Mouse (Mus musculus) cortical plate, adult 2 months (tissue): ENCODE measurements around the gene Cbx4.

Source experiments
- CTCF ChIP-seq: fragments of 200-500 bp; IDR thresholded peaks from 2 replicates; pipeline ENCODE4 v1.5.1; 2011; ENCODE audit warnings: mild to moderate bottlenecking, control low read depth, low read length; ENCODE audit not compliant: insufficient read depth; ENCODE audit errors: extremely low read depth
- POLR2A ChIP-seq: fragments of 200-500 bp; IDR thresholded peaks from 2 replicates; pipeline ENCODE4 v1.6.1; 2011; ENCODE audit warnings: mild to moderate bottlenecking, low read length, control low read depth; ENCODE audit not compliant: insufficient read depth; ENCODE audit errors: extremely low read depth

- TF ChIP-seq CTCF: no peak
- TF ChIP-seq POLR2A: no peak
Measured at GRCm38 (mm10) chr11:119037780-119038401, 48.1 kb downstream of the Cbx4 start.
